Mouse (Mus musculus) neutrophil, adult 5-6 weeks (primary cell): Measurements from ENCODE around the gene Erc2. TPM values are rescaled to one million over a fixed set of nuclear protein-coding genes. Genes with fewer than 3 reads are reported as not detected.

Experiments
- ATAC-seq: fragments of 151-379, 151-347 bp; 2 replicates; pipeline ENCODE4 v1.8.0; 2017; ENCODE audit warnings: mild to moderate bottlenecking, moderate TSS enrichment; ENCODE audit not compliant: insufficient number of reproducible peaks, poor library complexity, low FRiP score, severe bottlenecking; ENCODE audit errors: extremely low read depth
- total RNA-seq: library from RNA; stranded (forward); fragments of 200-1000 nt; gene quantifications from 2 replicates; pipeline ENCODE4 v1.2.3, GENCODE M21; 2017

Erc2 gene
- total RNA-seq, 1 experiment from 2014 or later = not detected

GRCm38 (mm10) chr14:28203874-28204273, 581.6 kb downstream of the Erc2 start:
- ATAC-seq = no peak

GRCm38 (mm10) chr14:28206303-28206702, 584.1 kb downstream of the Erc2 start:
- ATAC-seq = no peak

GRCm38 (mm10) chr14:28225550-28225949, 603.3 kb downstream of the Erc2 start:
- no peak for ATAC-seq

GRCm38 (mm10) chr14:28230563-28230962, 608.3 kb downstream of the Erc2 start:
- no peak for ATAC-seq

- ATAC-seq = no peak
These were observed 609.0 kb downstream of the Erc2 start for GRCm38 (mm10) chr14:28231241-28231640.

GRCm38 (mm10) chr14:28238336-28239048, 616.3 kb downstream of the Erc2 start:
- no peak for ATAC-seq

GRCm38 (mm10) chr14:28240111-28240510, 617.9 kb downstream of the Erc2 start:
- no peak for ATAC-seq

- ATAC-seq = no peak
These were observed 620.5 kb downstream of the Erc2 start for GRCm38 (mm10) chr14:28242743-28243142.

GRCm38 (mm10) chr14:28243474-28243873, 621.2 kb downstream of the Erc2 start:
- ATAC-seq = no peak

GRCm38 (mm10) chr14:28262706-28263105, 640.5 kb downstream of the Erc2 start:
- ATAC-seq = no peak

GRCm38 (mm10) chr14:28267367-28267766, 645.1 kb downstream of the Erc2 start:
- no peak for ATAC-seq

- no peak for ATAC-seq
These were observed 649.6 kb downstream of the Erc2 start for GRCm38 (mm10) chr14:28271846-28272245.

GRCm38 (mm10) chr14:28273669-28274068, 651.4 kb downstream of the Erc2 start:
- no peak for ATAC-seq

- ATAC-seq = no peak
These were observed 652.6 kb downstream of the Erc2 start for GRCm38 (mm10) chr14:28274826-28275225.

GRCm38 (mm10) chr14:28278951-28279350, 656.7 kb downstream of the Erc2 start:
- no peak for ATAC-seq

- ATAC-seq = no peak
These were observed 658.1 kb downstream of the Erc2 start for GRCm38 (mm10) chr14:28280376-28280775.

GRCm38 (mm10) chr14:28283319-28284095, 661.3 kb downstream of the Erc2 start:
- no peak for ATAC-seq

GRCm38 (mm10) chr14:28286511-28286910, 664.3 kb downstream of the Erc2 start:
- ATAC-seq = no peak

GRCm38 (mm10) chr14:28288196-28288595, 666.0 kb downstream of the Erc2 start:
- no peak for ATAC-seq

GRCm38 (mm10) chr14:28288926-28289325, 666.7 kb downstream of the Erc2 start:
- ATAC-seq = no peak
